Mouse (Mus musculus) limb, embryonic 15.5 days (tissue): Measurements from ENCODE around the gene Ifngr2. TPM values are rescaled to one million over a fixed set of nuclear protein-coding genes. Genes with fewer than 3 reads are reported as not detected.

ENCODE experiments used
- ATAC-seq: fragments of 200-750 bp; cut with Nextera tagmentation; 2 replicates; pipeline ENCODE4 v1.8.0; 2017; ENCODE audit warnings: low read depth, moderate TSS enrichment; ENCODE audit not compliant: insufficient number of reproducible peaks, low FRiP score, low TSS enrichment
- H3K27ac ChIP-seq: fragments of 300-500 bp; sonication (generic); 2 replicates; pipeline ENCODE4 v1.5.1; 2015; ENCODE audit warnings: moderate library complexity, mild to moderate bottlenecking, inconsistent platforms
- H3K27me3 ChIP-seq: fragments of 300-500 bp; sonication (generic); 2 replicates; pipeline ENCODE4 v1.6.1; 2015; ENCODE audit warnings: inconsistent platforms
- H3K36me3 ChIP-seq: fragments of 300-500 bp; sonication (generic); 2 replicates; pipeline ENCODE4 v1.6.1; 2015; ENCODE audit warnings: inconsistent platforms
- H3K4me1 ChIP-seq: fragments of 300-500 bp; sonication (generic); 2 replicates; pipeline ENCODE4 v1.6.1; 2015; ENCODE audit warnings: inconsistent platforms
- H3K4me2 ChIP-seq: fragments of 300-500 bp; sonication (generic); 2 replicates; pipeline ENCODE4 v1.6.1; 2015; ENCODE audit warnings: mild to moderate bottlenecking, inconsistent platforms
- H3K4me3 ChIP-seq: fragments of 300-500 bp; sonication (generic); 2 replicates; pipeline ENCODE4 v1.5.1; 2015; ENCODE audit warnings: mild to moderate bottlenecking, inconsistent platforms
- H3K9ac ChIP-seq: fragments of 300-500 bp; sonication (generic); 2 replicates; pipeline ENCODE4 v1.6.1; 2015; ENCODE audit warnings: inconsistent platforms
- H3K9me3 ChIP-seq: fragments of 300-500 bp; sonication (generic); 2 replicates; pipeline ENCODE4 v1.6.1; 2016; ENCODE audit warnings: inconsistent platforms
- WGBS: fragments of 180-500 bp; shearing (Covaris S2); methylation state at CpG from one replicate; pipeline ENCODE4 v1.1.7; 2015; 5-methylcytosine and 5-hydroxymethylcytosine counted together
- polyA plus RNA-seq: library from polyadenylated mRNA; unstranded; fragments of >200 nt; fragmentation: Nextera tagmentation; extraction: Ambion mirVana; gene quantifications from 2 replicates; pipeline ENCODE4 v1.2.1, GENCODE M21; 2015

Ifngr2 gene
- polyA plus RNA-seq, 1 experiment from 2014 or later = 56.6 TPM

DNA sequence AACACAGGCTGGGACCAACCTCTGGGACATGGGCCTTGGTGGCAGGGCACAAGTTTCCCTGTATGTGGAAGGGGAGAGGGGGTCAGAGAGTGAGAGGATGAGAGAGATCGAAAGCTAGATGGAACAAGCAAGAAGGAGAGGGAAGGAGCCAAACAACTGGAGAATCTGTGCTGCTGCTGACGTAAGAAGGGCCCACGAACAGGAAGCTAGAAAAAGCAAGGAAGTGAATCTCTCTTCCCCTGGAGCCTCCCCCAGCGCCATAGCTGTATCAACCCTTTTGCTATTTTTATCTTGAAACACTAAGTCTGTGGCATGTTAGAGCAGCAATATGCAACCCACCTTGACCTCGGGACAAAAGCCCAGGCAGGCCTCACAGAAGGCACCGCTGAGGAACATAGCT is 8.8 kb upstream of the Ifngr2 start:
- WGBS = 69% methylated on average over 6 of the region's 6 CpGs
- peaks cover 14% of the 10 kb centered on the region for H3K4me1 ChIP-seq
- no peak overlapping the region for H3K4me3 ChIP-seq
- no peak overlapping the region for H3K4me2 ChIP-seq
- H3K36me3 ChIP-seq = no peaks in the 10 kb centered on the region
- 0 out of 2 replicates have a peak, but pooled peaks cover 3% of the 10 kb centered on the region for H3K27me3 ChIP-seq
- H3K9me3 ChIP-seq = no peaks in the 10 kb centered on the region
- peak overlapping the region; percentile 33; the same call in 1 of the 2 replicates for H3K27ac ChIP-seq
- no peak for ATAC-seq
- no peak overlapping the region for H3K9ac ChIP-seq

DNA sequence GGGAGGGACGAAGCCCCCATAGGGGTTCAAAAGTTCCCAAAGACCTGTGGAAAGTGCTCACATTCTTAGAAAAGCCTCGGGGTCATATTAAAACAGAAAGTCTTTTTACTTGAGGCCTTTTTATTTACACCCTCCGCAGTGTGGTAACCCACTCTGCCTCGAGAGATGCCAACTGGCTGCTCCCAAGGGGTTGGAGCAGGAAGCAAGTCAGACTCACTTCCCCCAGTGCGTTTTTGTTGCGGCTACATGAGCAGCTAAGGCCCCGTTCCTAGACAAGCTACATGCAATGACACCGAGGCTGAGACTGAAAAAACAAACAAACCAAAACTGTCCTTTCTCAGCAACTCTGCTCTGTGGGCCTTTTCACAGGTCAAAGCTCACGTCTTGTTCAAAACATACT is 8.4 kb upstream of the Ifngr2 start:
- Histone ChIP-seq H3K9me3 (no peaks in the 10 kb centered on the region), H3K27me3 (0 out of 2 replicates have a peak, but pooled peaks cover 3% of the 10 kb centered on the region), H3K27ac (peak overlapping the region; percentile 33; the same call in 1 of the 2 replicates), H3K4me1 (peaks cover 13% of the 10 kb centered on the region), H3K4me2 (no peak overlapping the region), H3K4me3 (no peak overlapping the region), H3K36me3 (no peaks in the 10 kb centered on the region), H3K9ac (no peak overlapping the region)
- no peak for ATAC-seq
- 42% methylated on average over 9 of the region's 9 CpGs for WGBS

DNA sequence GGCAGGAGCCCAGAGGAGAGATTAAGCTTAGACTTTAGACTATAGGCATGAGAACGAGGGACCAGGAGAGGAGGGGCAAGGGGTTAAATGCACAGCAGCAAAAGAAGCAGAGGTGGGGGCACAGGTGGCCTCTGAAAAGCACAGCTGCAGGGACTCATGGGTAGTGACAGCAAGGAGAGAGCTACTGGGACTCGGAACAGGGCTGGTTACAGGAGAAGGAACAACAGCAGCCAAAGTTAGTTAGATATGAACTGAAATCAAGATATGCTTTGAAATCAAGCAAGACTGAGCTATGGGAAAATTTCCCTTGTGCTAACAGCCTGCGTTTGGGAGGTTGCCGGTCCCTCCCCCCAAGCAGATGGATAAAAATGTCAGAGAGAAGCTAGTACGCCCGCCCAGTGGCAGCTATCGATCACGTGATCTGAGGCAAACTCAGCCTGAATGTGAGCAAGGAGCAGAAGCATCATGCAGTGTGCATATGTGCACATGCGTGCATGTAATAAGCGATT is 5.2 kb upstream of the Ifngr2 start:
- no peak overlapping the region for H3K4me3 ChIP-seq
- WGBS = 27% methylated on average over 10 of the region's 10 CpGs
- H3K27ac ChIP-seq = no peak overlapping the region
- ATAC-seq = no peak
- no peaks in the 10 kb centered on the region for H3K36me3 ChIP-seq
- H3K9ac ChIP-seq = no peak overlapping the region
- no peaks in the 10 kb centered on the region for H3K27me3 ChIP-seq
- H3K4me2 ChIP-seq = no peak overlapping the region
- peaks cover 24% of the 10 kb centered on the region for H3K4me1 ChIP-seq
- no peaks in the 10 kb centered on the region for H3K9me3 ChIP-seq

DNA sequence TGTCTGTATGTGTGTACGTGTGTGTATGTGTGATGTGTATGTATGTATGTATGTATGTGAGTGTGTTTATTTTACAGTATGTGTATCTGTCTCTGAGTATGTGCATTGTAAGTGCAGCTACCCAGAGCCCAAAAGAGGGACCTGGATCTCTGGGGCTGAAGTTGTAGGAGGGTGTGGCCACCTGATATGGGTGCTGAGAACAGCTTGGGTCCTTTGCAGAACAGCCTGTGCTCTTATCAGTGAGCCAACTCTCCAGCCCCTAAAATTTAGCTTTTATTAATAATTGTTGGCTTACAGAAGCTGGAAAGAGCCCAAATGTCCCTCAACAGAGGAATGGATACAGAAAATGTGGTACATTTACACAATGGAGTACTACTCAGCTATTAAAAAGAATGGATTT is 3.3 kb upstream of the Ifngr2 start:
- H3K36me3 ChIP-seq = no peaks in the 10 kb centered on the region
- no peak for ATAC-seq
- no peak overlapping the region for H3K4me2 ChIP-seq
- no peaks in the 10 kb centered on the region for H3K9me3 ChIP-seq
- 89% methylated on average over 1 of the region's 1 CpGs for WGBS
- peaks cover 31% of the 10 kb centered on the region for H3K4me1 ChIP-seq
- no peak overlapping the region for H3K27ac ChIP-seq
- no peak overlapping the region for H3K4me3 ChIP-seq
- H3K27me3 ChIP-seq = no peaks in the 10 kb centered on the region
- H3K9ac ChIP-seq = no peak overlapping the region

DNA sequence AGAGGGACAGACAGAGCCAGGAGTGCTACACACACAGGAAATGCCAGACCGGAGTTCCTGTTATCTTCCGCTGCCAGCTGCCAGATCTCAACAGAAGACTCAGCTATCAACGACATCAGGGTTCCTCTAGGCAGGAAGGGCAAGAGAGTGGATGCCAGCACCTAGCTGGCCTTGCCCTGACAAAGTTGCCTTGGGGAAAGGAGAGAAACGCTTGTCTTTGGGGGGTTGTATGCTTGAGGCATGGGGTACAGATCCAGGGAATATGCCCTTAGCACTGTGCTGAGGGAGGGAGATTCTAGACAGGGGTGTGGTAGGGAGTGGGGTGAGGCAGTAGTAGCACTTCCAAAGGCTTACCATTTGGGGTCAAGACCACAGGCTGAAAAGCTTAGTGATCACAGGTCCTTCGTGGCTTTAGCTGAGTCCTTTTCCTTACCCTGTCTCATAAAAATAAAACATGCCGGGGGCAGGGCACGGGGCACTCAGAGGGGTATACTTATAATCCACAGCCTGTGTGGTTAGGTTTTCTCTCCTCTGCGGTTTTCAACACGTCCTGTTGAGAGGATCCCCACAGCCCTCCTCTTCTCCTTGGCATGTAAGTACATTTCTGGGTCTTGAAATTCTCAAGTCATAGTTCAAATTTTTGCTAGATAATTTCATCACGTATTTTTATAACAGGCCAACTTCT is 1.1 kb upstream of the Ifngr2 start:
- WGBS = 47% methylated on average over 10 of the region's 10 CpGs

DNA sequence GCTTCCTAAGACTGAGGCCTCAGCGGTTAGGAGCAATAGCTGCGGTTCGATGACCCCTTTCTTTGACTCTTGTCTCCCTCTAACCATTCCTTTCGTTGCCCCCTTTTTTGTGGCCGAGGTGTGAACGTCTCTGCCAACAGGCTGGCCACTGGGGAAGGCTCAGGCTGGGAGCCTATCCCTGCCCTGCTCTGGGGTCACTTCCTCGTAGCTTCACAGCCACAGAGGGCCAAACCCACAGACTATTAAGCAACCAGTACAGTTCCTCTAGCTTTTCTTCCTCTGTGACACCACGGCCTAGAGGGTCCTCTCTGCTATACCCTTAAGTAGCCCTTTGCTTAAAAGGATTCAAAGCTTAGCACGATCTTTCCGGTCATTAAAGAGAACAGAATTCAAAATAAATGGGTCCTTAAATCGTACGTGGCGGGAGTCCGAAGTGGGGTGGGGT is 459 bp upstream of the Ifngr2 start:
- peak overlapping the region; percentile 78 for H3K4me2 ChIP-seq
- peaks cover 38% of the 10 kb centered on the region for H3K4me1 ChIP-seq
- peak overlapping the region; percentile 91 for H3K9ac ChIP-seq
- peak overlapping the region; percentile 89 for H3K4me3 ChIP-seq
- H3K27ac ChIP-seq = peak overlapping the region; percentile 57
- 15% methylated on average over 14 of the region's 14 CpGs for WGBS
- H3K27me3 ChIP-seq = no peaks in the 10 kb centered on the region
- no peaks in the 10 kb centered on the region for H3K36me3 ChIP-seq
- H3K9me3 ChIP-seq = no peaks in the 10 kb centered on the region
- 0 out of 2 replicates have a peak, but pooled peaks have one; percentile 11 for ATAC-seq

More for the DNA sequence above, 1.1 kb upstream of the Ifngr2 start:
- Histone ChIP-seq H3K4me2 (no peak overlapping the region), H3K27ac (peak overlapping the region; percentile 57; the same call in 1 of the 2 replicates), H3K9me3 (no peaks in the 10 kb centered on the region), H3K36me3 (no peaks in the 10 kb centered on the region), H3K27me3 (no peaks in the 10 kb centered on the region), H3K9ac (no peak overlapping the region), H3K4me1 (peaks cover 41% of the 10 kb centered on the region), H3K4me3 (no peak overlapping the region)
- no peak for ATAC-seq

DNA sequence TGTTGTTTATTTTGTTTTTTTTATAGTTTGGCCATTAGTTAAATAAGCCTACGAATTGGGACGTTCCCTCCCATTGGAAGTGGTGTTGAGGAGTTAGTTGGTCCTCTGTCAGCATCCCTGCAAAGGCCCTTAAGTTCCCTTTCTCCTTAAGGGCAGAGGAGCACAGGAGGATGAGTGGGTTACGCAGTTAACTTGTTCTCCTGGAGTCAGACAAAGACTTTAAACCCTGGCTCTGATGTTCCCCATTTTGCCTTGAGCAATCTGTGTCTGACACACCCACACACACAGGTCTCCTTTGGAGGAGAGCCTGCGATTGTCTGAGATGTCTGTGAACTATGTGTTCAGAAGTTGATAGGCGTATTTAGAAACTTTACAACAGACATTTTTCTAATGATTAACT is 1.1 kb downstream of the Ifngr2 start:
- Histone ChIP-seq H3K4me2 (peak overlapping the region; percentile 78), H3K27me3 (no peaks in the 10 kb centered on the region), H3K9me3 (no peaks in the 10 kb centered on the region), H3K36me3 (no peaks in the 10 kb centered on the region), H3K27ac (0 out of 2 replicates have a peak overlapping the region, but pooled peaks have one; percentile 74), H3K9ac (no peak overlapping the region), H3K4me3 (peak overlapping the region; percentile 89), H3K4me1 (peaks cover 32% of the 10 kb centered on the region)
- ATAC-seq = no peak
- whole genome bisulfite sequencing = 33% methylated on average over 5 of the region's 5 CpGs

DNA sequence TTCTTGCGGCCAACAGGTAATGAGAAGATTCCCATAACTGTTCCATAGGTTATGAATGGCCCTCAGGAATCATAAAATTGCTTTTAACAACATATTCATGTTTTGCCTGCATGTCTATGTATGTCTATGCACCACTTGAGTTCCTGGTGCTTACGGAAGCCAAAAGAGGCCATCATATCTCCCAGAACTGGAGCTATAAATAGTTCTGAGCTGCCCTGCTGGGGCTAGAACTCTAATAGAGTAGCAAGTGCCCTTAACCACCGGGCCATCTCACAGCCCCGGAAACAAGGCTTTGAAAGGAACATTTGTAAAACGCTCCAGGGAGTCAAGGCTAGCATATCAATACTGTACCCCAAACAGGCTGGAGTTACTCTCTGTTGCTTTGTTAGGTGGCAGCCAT is 1.7 kb downstream of the Ifngr2 start:
- no peaks in the 10 kb centered on the region for H3K36me3 ChIP-seq
- H3K27me3 ChIP-seq = no peaks in the 10 kb centered on the region
- peak overlapping the region; percentile 24 for H3K4me2 ChIP-seq
- no peak overlapping the region for H3K9ac ChIP-seq
- no peak for ATAC-seq
- no peaks in the 10 kb centered on the region for H3K9me3 ChIP-seq
- 33% methylated on average over 5 of the region's 5 CpGs for WGBS
- H3K27ac ChIP-seq = no peak overlapping the region
- H3K4me1 ChIP-seq = peaks cover 36% of the 10 kb centered on the region
- peak overlapping the region; percentile 14 for H3K4me3 ChIP-seq

DNA sequence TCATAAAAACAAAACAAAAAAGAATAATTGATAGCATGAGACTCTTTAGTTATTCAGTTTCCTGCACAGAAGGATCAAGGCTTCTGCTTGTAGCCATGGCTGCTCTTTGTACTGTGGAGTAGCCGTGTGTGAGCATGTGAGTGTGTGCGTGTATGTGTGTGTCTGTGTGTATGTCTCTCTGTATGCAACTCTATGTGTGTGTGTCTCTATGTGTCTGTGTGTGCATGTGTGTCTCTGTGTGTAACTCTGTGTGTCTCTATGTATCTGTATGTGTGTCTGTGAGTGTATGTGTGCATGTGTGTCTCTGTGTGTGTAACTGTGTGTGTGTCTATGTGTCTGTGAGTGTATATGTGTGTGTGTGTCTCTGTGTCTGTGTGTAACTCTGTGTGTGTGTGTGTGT is 2.1 kb downstream of the Ifngr2 start:
- 74% methylated on average over 2 of the region's 2 CpGs for WGBS
- H3K4me2 ChIP-seq = peak overlapping the region; percentile 24
- no peaks in the 10 kb centered on the region for H3K36me3 ChIP-seq
- peaks cover 40% of the 10 kb centered on the region for H3K4me1 ChIP-seq
- ATAC-seq = no peak
- H3K9me3 ChIP-seq = no peaks in the 10 kb centered on the region
- no peaks in the 10 kb centered on the region for H3K27me3 ChIP-seq
- H3K27ac ChIP-seq = no peak overlapping the region
- H3K4me3 ChIP-seq = peak overlapping the region; percentile 14
- no peak overlapping the region for H3K9ac ChIP-seq

DNA sequence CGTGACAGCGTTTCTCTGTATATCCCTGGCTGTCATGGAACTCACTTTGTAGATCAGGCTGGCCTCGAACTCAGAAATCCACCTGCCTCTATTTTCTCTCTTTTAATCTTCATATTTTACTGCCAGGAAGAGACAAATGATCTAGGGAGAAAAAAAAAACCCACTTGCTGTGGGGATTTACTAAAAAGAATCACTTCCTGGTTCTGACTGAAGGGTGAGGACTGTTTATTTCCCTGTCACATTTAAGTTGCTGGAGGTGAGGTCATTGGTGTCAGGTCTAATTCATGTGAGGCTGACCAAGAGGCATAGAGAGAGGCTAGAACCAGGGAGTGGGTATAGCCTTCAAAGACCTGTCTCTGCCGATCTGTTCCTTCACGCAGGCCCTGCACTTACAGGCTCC is 2.7 kb downstream of the Ifngr2 start:
- Histone ChIP-seq H3K27me3 (no peaks in the 10 kb centered on the region), H3K9ac (no peak overlapping the region), H3K4me2 (no peak overlapping the region), H3K36me3 (no peaks in the 10 kb centered on the region), H3K4me3 (no peak overlapping the region), H3K9me3 (no peaks in the 10 kb centered on the region), H3K4me1 (peaks cover 42% of the 10 kb centered on the region), H3K27ac (no peak overlapping the region)
- ATAC-seq = no peak
- 71% methylated on average over 5 of the region's 5 CpGs for WGBS

DNA sequence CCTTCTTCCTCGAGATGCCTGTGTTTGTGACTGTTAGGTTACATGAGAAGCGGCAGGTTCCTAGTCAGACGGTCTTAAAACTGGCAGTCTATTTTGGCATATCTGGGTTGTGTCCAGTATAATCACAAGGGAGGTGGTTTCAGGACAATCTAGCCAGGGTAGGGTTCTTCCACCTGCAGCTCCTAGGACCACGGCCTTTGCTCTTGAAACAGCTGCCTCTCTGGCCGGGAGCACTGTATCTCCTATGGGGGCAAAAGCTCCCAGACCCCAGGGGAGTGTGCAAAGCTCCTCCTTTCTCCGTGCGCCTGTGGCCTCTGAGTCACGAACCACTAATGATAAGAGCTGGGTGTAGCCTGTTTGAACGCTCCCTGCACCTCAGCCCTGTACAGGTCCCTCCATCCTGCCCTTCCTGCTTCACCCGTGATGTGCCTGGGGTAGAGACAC is 4.2 kb downstream of the Ifngr2 start:
- Histone ChIP-seq H3K4me2 (no peak overlapping the region), H3K4me3 (no peak overlapping the region), H3K27me3 (no peaks in the 10 kb centered on the region), H3K9ac (no peak overlapping the region), H3K4me1 (peaks cover 39% of the 10 kb centered on the region), H3K27ac (no peak overlapping the region), H3K9me3 (no peaks in the 10 kb centered on the region), H3K36me3 (peaks cover 12% of the 10 kb centered on the region)
- ATAC-seq = no peak
- WGBS = 74% methylated on average over 10 of the region's 10 CpGs

DNA sequence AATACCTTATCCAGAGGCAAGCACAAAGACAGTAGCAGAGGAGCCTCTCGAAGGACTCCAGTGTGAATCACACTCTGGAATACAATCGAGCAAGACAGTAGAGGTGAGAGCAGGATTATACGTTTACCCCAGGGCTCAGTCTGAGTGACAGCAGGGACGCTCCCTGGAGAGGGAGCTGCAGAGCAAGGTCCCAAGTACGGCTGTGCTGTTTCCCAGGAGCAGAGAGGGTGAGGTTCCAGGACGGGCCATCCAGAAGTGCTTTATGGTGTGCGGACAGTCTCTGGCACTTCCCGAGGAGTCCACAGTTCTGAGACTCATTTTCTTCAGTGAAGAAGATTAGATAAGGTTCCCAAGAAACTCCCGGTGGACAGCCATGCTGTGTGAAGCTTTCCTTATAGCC is 5.2 kb downstream of the Ifngr2 start:
- 61% methylated on average over 9 of the region's 9 CpGs for WGBS
- Histone ChIP-seq H3K27ac (no peak overlapping the region), H3K36me3 (peaks cover 13% of the 10 kb centered on the region), H3K9me3 (no peaks in the 10 kb centered on the region), H3K4me2 (no peak overlapping the region), H3K9ac (no peak overlapping the region), H3K27me3 (no peaks in the 10 kb centered on the region), H3K4me1 (peaks cover 37% of the 10 kb centered on the region), H3K4me3 (no peak overlapping the region)
- ATAC-seq = no peak
